18 mouse cellular contexts compared by ENCODE assay signal in the genomic region with DNA sequence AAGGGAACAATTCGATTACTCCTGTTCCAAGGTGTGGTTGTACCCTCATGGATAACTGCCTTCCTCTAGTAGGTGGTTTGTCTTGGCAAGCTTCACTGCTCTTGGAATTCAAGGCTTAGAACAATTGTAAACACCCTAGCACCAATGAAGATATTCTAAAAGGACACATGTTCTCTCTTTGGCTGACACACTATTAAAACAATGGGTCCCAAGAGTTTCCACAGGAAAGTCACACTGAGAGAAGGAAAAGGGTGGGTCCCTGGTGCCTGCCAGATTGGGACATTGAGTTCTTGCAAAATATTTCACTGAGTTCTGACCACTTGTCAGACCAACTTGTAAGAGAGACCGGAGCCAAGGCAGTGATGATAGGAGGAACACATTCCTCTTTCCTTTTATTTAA. TPM values are rescaled to one million over a fixed set of nuclear protein-coding genes. Genes with fewer than 3 reads are reported as not detected.
DNase-seq lines count a peak whose midpoint lies in the region; ATAC-seq and TF ChIP-seq lines count a peak whose summit lies in the region.
"Had no signal": no experiment of that assay in that cellular context is flagged by ENCODE, and none has a peak within 500 bp of the region (broad histone marks: within the 10 kb centered on the region; RNA-seq: fewer than 3 reads in every experiment).

No protein-coding gene starts in this region.

- no peak overlapping the region for H3K4me2 ChIP-seq in kidney, embryonic 14.5 days (replicated peaks; ENCODE audit: low read depth, low read length)
- no peak overlapping the region for H3K4me2 ChIP-seq in intestine, embryonic 16.5 days (ENCODE audit: low read depth, low read length)
- H3K4me2 ChIP-seq: embryonic facial prominence, embryonic 13.5 days; limb, embryonic 15.5 days; liver, embryonic 15.5 days; midbrain, embryonic 11.5 days had no signal

- no peak overlapping the region for H3K9ac ChIP-seq in kidney, embryonic 14.5 days (ENCODE audit: low read depth, low read length)
- H3K9ac ChIP-seq in intestine, embryonic 16.5 days (ENCODE audit: low read depth, low read length) = no peak overlapping the region
- H3K9ac ChIP-seq: embryonic facial prominence, embryonic 13.5 days; limb, embryonic 15.5 days; liver, embryonic 15.5 days had no signal

- 78% methylated on average over 2 of the region's 2 CpGs for WGBS in kidney, embryonic 14.5 days
- WGBS in intestine, embryonic 16.5 days = 80% methylated on average over 2 of the region's 2 CpGs

- H3K4me1 ChIP-seq in kidney, embryonic 14.5 days (ENCODE audit: control insufficient read depth, insufficient read depth, low read length) = no peaks in the 10 kb centered on the region
- no peaks in the 10 kb centered on the region for H3K4me1 ChIP-seq in intestine, embryonic 16.5 days (ENCODE audit: control insufficient read depth, insufficient read depth, low read length)
- H3K4me1 ChIP-seq: embryonic facial prominence, embryonic 13.5 days; limb, embryonic 15.5 days; liver, embryonic 15.5 days had no signal

- no peak overlapping the region for H3K27ac ChIP-seq in kidney, embryonic 14.5 days (ENCODE audit: low read depth, low read length)
- H3K27ac ChIP-seq in left cerebral cortex, adult 2 months = peak overlapping the region; percentile 40; the same call in 1 of the 2 replicates
- H3K27ac ChIP-seq in intestine, embryonic 16.5 days (ENCODE audit: low read length) = no peak overlapping the region
- H3K27ac ChIP-seq: embryonic facial prominence, embryonic 13.5 days; hindbrain, postnatal 0 days; limb, embryonic 15.5 days; liver, embryonic 15.5 days had no signal

- DNase-seq in gastrocnemius, adult 18-20 months (ENCODE audit: low spot score) = peak; percentile 6
- no peak for DNase-seq in gastrocnemius, postnatal 25 days
- peak; percentile 20 for DNase-seq in kidney, adult 11 months
- DNase-seq in left cerebral cortex, adult 2 months (ENCODE audit: extremely low spot score in 1 of 2, low spot score in 2 of 2) = no peak
- DNase-seq in left cerebral cortex, postnatal 25 days (ENCODE audit: low spot score in 2 of 2) = no peak
- DNase-seq in lung, postnatal 25 days (ENCODE audit: low spot score) = peak; percentile 75
- DNase-seq: adrenal gland, postnatal 10 days; cerebellum, adult 11 months; cerebellum, postnatal 10 days had no signal

- H3K36me3 ChIP-seq in kidney, embryonic 14.5 days (ENCODE audit: control insufficient read depth, insufficient read depth, low read length) = no peaks in the 10 kb centered on the region
- H3K36me3 ChIP-seq in intestine, embryonic 16.5 days (ENCODE audit: control insufficient read depth, insufficient read depth, low read length) = no peaks in the 10 kb centered on the region
- H3K36me3 ChIP-seq: embryonic facial prominence, embryonic 13.5 days; limb, embryonic 15.5 days; liver, embryonic 15.5 days had no signal

- no peak for ATAC-seq in kidney, embryonic 14.5 days (ENCODE audit: low FRiP score, low TSS enrichment)
- ATAC-seq in intestine, embryonic 16.5 days = no peak
- ATAC-seq: forebrain, embryonic 14.5 days; hindbrain, postnatal 0 days; Patski had no signal

- H3K4me3 ChIP-seq in kidney, embryonic 14.5 days (ENCODE audit: low read length) = no peak overlapping the region
- H3K4me3 ChIP-seq in left cerebral cortex, adult 2 months = no peak overlapping the region
- no peak overlapping the region for H3K4me3 ChIP-seq in intestine, embryonic 16.5 days (ENCODE audit: low read length)
- H3K4me3 ChIP-seq: embryonic facial prominence, embryonic 13.5 days; limb, embryonic 15.5 days; liver, embryonic 15.5 days had no signal

- H3K9me3 ChIP-seq in kidney, embryonic 14.5 days (ENCODE audit: control insufficient read depth, low read length) = no peaks in the 10 kb centered on the region
- no peaks in the 10 kb centered on the region for H3K9me3 ChIP-seq in intestine, embryonic 16.5 days (ENCODE audit: control insufficient read depth, low read length)
- H3K9me3 ChIP-seq: embryonic facial prominence, embryonic 13.5 days; limb, embryonic 15.5 days; liver, embryonic 15.5 days had no signal

- intact Hi-C loops in left cerebral cortex, adult 2 months (cut with DNase I) = no loop called here
- intact Hi-C loops in left cerebral cortex, postnatal 25 days (cut with DNase I) = no loop called here

- TF ChIP-seq CTCF in left cerebral cortex, adult 2 months (IDR thresholded peaks at IDR 0.05) = no peak

- H3K27me3 ChIP-seq in kidney, embryonic 14.5 days (ENCODE audit: control insufficient read depth, insufficient read depth, low read length) = no peaks in the 10 kb centered on the region
- no peaks in the 10 kb centered on the region for H3K27me3 ChIP-seq in intestine, embryonic 16.5 days (replicated peaks; ENCODE audit: control insufficient read depth, insufficient read depth, low read length)
- H3K27me3 ChIP-seq: embryonic facial prominence, embryonic 13.5 days; limb, embryonic 15.5 days; liver, embryonic 15.5 days had no signal

RNA-seq across cellular contexts. Expression of a gene that starts 45.1 kb away (rescaled TPM):
- total RNA-seq in gastrocnemius, adult 18-20 months (2021) = 10 to 100 TPM; 27.6 to 34.6 TPM
- 10 to 100 TPM; 25.8 TPM for total RNA-seq in gastrocnemius, postnatal 25 days (2021)
- polyA plus RNA-seq in kidney, embryonic 14.5 days (2014; fragmentation: Nextera tagmentation; extraction: Ambion mirVana) = 65.0 and 74.2 TPM in 2 replicates
- 10 to 100 TPM; 39.6 to 44.7 TPM for total RNA-seq in left cerebral cortex, adult 2 months (2021)
- total RNA-seq in left cerebral cortex, postnatal 25 days (2021) = 10 to 100 TPM; 37.5 to 38.1 TPM
- 43.4 and 44.5 TPM in 2 replicates for polyA plus RNA-seq in intestine, embryonic 16.5 days (2015; fragmentation: Nextera tagmentation; extraction: Ambion mirVana)

Comparison
In these comparisons a context has a peak if more than half of its experiments do, and no peak if none do; other contexts are left out.
1. DNase-seq: peak in gastrocnemius, adult 18-20 months (single experiment), kidney, adult 11 months (single experiment) and lung, postnatal 25 days (single experiment); none in gastrocnemius, postnatal 25 days (single experiment), left cerebral cortex, adult 2 months (0 of 2) and left cerebral cortex, postnatal 25 days (0 of 2).